Mouse (Mus musculus) kidney, adult 2 months (tissue): Measurements from ENCODE around the gene Pdlim5.
A peak's percentile ranks its signal among the peaks of the same experiment; 100 is the strongest.

Experiments
- CTCF ChIP-seq: fragments of 200-500 bp; conservative IDR thresholded peaks from 2 replicates; pipeline ENCODE4 v1.5.1; 2011; ENCODE audit warnings: low read depth, mild to moderate bottlenecking, control low read depth, low read length, moderate library complexity, mixed read lengths; ENCODE audit not compliant: insufficient read depth, insufficient read length
- POLR2A ChIP-seq: fragments of 200-500 bp; IDR thresholded peaks from one replicate; pipeline ENCODE4 v1.6.1; 2011; ENCODE audit warnings: low read depth, low read length, control low read depth

DNA sequence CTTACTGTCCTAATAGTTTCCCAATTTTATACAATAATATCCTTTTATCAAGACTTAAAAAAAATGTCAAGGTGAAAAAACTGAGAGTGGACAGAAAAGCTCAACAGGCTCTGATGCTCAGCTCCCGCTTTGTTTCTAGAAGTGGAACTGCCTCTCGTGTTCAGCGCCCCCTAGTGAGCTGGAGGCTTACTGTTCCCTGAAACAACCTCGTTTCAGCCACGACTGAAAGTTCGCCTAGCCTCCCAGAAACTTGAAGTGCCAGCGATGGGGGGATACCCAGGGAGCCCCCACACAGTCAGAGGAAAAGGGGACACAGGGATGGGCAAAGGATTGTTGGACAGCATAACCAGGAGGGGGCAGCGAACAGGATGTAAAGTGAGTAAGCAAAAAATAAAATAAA is 199.4 kb downstream of the Pdlim5 start:
- TF ChIP-seq CTCF (0 out of 2 replicates have a peak, but pooled peaks have one; percentile 30), POLR2A (no peak)
